Mouse (Mus musculus): ENCODE data around the gene Rrp1. TPM values are rescaled to one million over a fixed set of nuclear protein-coding genes. Genes with fewer than 3 reads are reported as not detected.

Gene Rrp1
- polyA plus RNA-seq (2015; fragmentation: Nextera tagmentation; extraction: Ambion mirVana) = 171 and 175 TPM in 2 replicates

- Histone ChIP-seq H3K9me3 (ENCODE audit: low read length) (no peaks in the 10 kb centered on the region), H3K27ac (ENCODE audit: low read length) (peak within 1 kb of the TSS; percentile 91), H3K27me3 (replicated peaks; ENCODE audit: insufficient read depth, low read length) (no peaks in the 10 kb centered on the region), H3K36me3 (ENCODE audit: insufficient read depth, low read length) (peaks cover 12% of the 10 kb centered on the region; the same call in 1 of the 2 replicates), H3K9ac (replicated peaks; ENCODE audit: low read depth) (peak within 1 kb of the TSS; percentile 82), H3K4me2 (replicated peaks; ENCODE audit: low read depth, low read length) (peak within 1 kb of the TSS; percentile 78), H3K4me1 (ENCODE audit: insufficient read depth, low read depth, low read length) (no peaks in the 10 kb centered on the region), H3K4me3 (ENCODE audit: low read depth, low read length) (peak within 1 kb of the TSS; percentile 88)
- no peak for TF ChIP-seq EP300 (IDR thresholded peaks at IDR 0.05)
- TF ChIP-seq CTCF (IDR thresholded peaks at IDR 0.05) = peak; percentile 100
- ATAC-seq (peak; percentile 95), DNase-seq (ENCODE audit: low spot score) (peak; percentile 94)
- under 1% methylated on average over 70 of the region's 70 CpGs for WGBS
Measured at GRCm38 (mm10) chr10:78412319-78413151, at the start of gene Rrp1. Rrp1 (minus strand) TSS chr10:78413043.

DNA sequence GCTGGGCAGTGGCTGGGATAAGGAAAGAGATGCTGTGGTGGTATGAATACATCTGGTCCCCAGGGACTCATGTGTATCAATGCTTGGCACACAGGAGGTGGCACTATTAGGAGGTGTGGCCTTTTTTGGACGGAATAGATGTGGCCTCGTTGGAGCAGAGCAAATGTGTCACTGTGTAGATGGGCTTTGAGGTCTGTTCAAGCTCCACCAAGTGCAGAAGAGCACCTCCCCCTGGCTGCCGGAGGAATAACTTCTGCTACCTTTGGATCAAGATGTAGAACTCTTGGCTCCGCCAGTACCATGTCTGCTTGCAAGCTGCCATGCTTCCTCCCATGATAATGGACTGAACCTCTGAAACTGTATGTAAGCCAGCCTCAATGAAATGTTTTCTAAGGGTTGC, 48.9 kb upstream of the Rrp1 start:
- Histone ChIP-seq H3K27ac (ENCODE audit: low read length) (no peak overlapping the region), H3K27me3 (replicated peaks; ENCODE audit: insufficient read depth, low read length) (no peaks in the 10 kb centered on the region), H3K9me3 (ENCODE audit: low read length) (no peaks in the 10 kb centered on the region), H3K4me2 (replicated peaks; ENCODE audit: low read depth, low read length) (no peak overlapping the region), H3K36me3 (ENCODE audit: insufficient read depth, low read length) (no peaks in the 10 kb centered on the region), H3K9ac (replicated peaks; ENCODE audit: low read depth) (no peak overlapping the region), H3K4me3 (ENCODE audit: low read depth, low read length) (no peak overlapping the region), H3K4me1 (ENCODE audit: insufficient read depth, low read depth, low read length) (peaks cover 9% of the 10 kb centered on the region; the same call in 1 of the 2 replicates)
- TF ChIP-seq EP300 (IDR thresholded peaks at IDR 0.05) (no peak), CTCF (IDR thresholded peaks at IDR 0.05) (peak; percentile 47)
- WGBS = 69% methylated on average over 4 of the region's 4 CpGs
- DNase-seq (ENCODE audit: low spot score) (no peak), ATAC-seq (no peak)

DNA sequence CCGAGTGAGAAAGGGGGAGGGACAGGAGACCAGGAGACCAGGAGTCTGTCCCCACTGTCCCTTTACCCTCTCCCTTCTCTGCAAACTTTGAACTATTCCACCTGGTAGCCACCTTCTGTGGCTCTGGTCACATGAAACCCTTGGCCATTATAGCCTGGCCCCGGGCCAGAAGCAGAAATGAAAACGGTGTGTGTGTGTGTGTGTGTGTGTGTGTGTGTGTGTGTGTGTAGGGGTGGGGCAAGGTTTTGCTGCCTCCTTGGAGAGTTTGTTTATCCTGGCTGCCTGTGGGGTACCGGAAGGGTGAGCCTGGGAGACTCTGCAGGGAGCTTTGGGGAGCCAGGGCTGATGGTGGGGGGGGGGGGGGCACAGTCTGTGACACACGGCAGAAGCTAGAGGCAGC, 47.6 kb upstream of the Rrp1 start:
- no peak for DNase-seq (ENCODE audit: low spot score)
- Histone ChIP-seq H3K4me3 (ENCODE audit: low read depth, low read length) (no peak overlapping the region), H3K4me1 (ENCODE audit: insufficient read depth, low read depth, low read length) (peaks cover 9% of the 10 kb centered on the region; the same call in 1 of the 2 replicates), H3K27ac (ENCODE audit: low read length) (no peak overlapping the region), H3K9ac (replicated peaks; ENCODE audit: low read depth) (no peak overlapping the region), H3K4me2 (replicated peaks; ENCODE audit: low read depth, low read length) (no peak overlapping the region), H3K36me3 (ENCODE audit: insufficient read depth, low read length) (no peaks in the 10 kb centered on the region), H3K9me3 (ENCODE audit: low read length) (no peaks in the 10 kb centered on the region), H3K27me3 (replicated peaks; ENCODE audit: insufficient read depth, low read length) (no peaks in the 10 kb centered on the region)
- TF ChIP-seq EP300 (IDR thresholded peaks at IDR 0.05) = no peak
- TF ChIP-seq CTCF (IDR thresholded peaks at IDR 0.05) = no peak
- WGBS = 26% methylated on average over 5 of the region's 5 CpGs
- ATAC-seq = no peak

DNA sequence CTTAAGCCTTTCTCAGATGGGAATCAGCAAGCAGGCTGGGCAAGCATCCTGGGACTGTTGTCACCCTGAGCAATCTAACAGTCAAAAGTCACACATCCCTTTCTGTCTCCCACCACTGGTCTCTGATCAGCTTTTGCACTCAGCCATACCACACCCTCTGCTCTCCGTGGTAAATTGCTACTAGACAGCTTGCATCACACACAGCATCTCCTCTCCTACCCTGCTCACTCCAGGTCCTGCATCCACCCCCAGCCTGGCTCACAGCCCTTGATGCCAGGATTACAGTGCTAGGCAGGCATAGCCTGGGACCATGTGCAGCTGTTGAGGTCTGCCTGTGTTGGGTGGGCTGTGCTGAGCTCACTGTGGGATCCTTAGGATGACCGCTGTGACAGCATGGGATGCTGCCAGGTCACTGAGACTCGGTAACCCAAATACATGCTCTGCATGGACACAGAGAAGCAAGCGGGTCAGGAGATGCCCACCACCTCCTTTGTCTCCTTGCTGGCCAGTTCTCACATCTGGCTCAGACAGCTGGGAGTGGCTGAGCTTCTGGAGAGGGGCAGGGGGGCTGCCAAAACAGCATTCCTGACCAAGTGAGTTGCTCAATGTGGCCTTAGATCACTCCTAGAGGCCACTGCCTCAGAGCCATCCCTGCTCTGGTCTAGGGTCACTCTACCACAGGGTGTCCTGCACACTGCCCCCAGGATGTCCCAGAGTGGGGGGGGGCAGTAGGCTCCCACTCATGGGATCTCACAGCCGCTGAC, 45.7 kb upstream of the Rrp1 start:
- no peak for TF ChIP-seq EP300 (IDR thresholded peaks at IDR 0.05)
- TF ChIP-seq CTCF (IDR thresholded peaks at IDR 0.05) = no peak
- DNase-seq (ENCODE audit: low spot score) (peak; percentile 34), ATAC-seq (peak; percentile 16)
- Histone ChIP-seq H3K4me3 (ENCODE audit: low read depth, low read length) (no peak overlapping the region), H3K27ac (ENCODE audit: low read length) (no peak overlapping the region), H3K9ac (replicated peaks; ENCODE audit: low read depth) (no peak overlapping the region), H3K36me3 (ENCODE audit: insufficient read depth, low read length) (no peaks in the 10 kb centered on the region), H3K4me1 (ENCODE audit: insufficient read depth, low read depth, low read length) (peaks cover 4% of the 10 kb centered on the region; the same call in 1 of the 2 replicates), H3K4me2 (replicated peaks; ENCODE audit: low read depth, low read length) (no peak overlapping the region), H3K27me3 (replicated peaks; ENCODE audit: insufficient read depth, low read length) (no peaks in the 10 kb centered on the region), H3K9me3 (ENCODE audit: low read length) (no peaks in the 10 kb centered on the region)
- 55% methylated on average over 5 of the region's 5 CpGs for WGBS

DNA sequence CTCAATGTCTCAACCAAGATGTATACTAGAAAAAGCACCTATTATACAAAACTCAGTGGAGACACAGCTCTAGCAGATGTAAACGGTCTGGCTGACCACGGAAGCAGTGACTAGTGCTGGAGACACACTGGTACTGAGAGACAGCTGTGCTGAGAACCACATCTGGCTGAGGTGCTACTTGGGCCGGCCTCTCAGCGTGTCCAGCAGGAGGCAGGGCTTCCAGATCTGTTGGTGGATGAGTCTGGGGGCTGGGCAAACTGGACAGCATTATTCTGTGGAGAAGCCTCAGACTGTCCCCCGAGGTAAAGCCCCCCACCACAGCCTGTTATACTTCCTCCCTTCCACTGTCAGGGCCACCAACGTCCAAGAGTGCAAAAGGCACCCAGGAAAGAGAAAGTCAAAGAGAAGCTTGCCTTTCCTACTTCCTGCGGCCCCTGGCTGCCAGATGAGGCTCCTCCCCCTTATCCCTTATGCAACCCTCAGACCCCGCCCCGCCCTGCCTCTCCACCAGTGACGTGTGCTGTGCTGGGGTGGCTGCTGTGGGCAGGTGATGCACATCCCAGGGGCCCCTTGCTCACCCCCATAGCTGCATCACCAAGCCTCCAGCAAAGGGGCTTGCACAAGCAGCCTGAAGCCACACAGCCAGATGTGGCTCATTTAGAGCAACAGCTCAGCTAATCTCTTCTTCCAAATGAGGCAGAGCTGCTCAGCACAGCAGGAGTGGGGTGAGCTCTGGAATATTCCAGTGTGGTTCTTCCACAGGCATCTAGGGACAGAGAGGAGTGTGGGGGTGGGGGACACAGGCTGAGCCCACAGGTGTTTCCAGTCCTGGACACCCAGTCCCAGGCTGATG, 44.9 kb upstream of the Rrp1 start:
- no peaks in the 10 kb centered on the region for H3K27me3 ChIP-seq (replicated peaks; ENCODE audit: insufficient read depth, low read length)
- H3K4me3 ChIP-seq (ENCODE audit: low read depth, low read length) = no peak overlapping the region
- no peaks in the 10 kb centered on the region for H3K36me3 ChIP-seq (ENCODE audit: insufficient read depth, low read length)
- DNase-seq (ENCODE audit: low spot score) = peak; percentile 86
- peak; percentile 82 for ATAC-seq
- TF ChIP-seq CTCF (IDR thresholded peaks at IDR 0.05) (peak; percentile 36), EP300 (IDR thresholded peaks at IDR 0.05) (no peak)
- H3K9ac ChIP-seq (replicated peaks; ENCODE audit: low read depth) = no peak overlapping the region
- H3K27ac ChIP-seq (ENCODE audit: low read length) = no peak overlapping the region
- H3K4me2 ChIP-seq (replicated peaks; ENCODE audit: low read depth, low read length) = peak overlapping the region; percentile 30
- 19% methylated on average over 10 of the region's 10 CpGs for WGBS
- H3K9me3 ChIP-seq (ENCODE audit: low read length) = no peaks in the 10 kb centered on the region
- peaks cover 4% of the 10 kb centered on the region; the same call in 1 of the 2 replicates for H3K4me1 ChIP-seq (ENCODE audit: insufficient read depth, low read depth, low read length)
